Mouse (Mus musculus) neural tube, embryonic 11.5 days (tissue): ENCODE data around the gene Cacnb4. TPM values are rescaled to one million over a fixed set of nuclear protein-coding genes. Genes with fewer than 3 reads are reported as not detected.

ENCODE experiments used
- ATAC-seq: fragments of 200-750 bp; cut with Nextera tagmentation; 2 replicates; pipeline ENCODE4 v1.8.0; 2017; ENCODE audit warnings: moderate number of reproducible peaks, mild to moderate bottlenecking, moderate TSS enrichment, moderate library complexity; ENCODE audit not compliant: insufficient read depth, low FRiP score, low TSS enrichment
- DNase-seq: peaks from one replicate; pipeline ENCODE4 v3.0.0-alpha.2; 2015; ENCODE audit warnings: low spot score
- H3K27ac ChIP-seq: fragments of 300-500 bp; sonication (generic); 2 replicates; pipeline ENCODE4 v1.5.1; 2014; ENCODE audit warnings: low read depth, mild to moderate bottlenecking, low read length
- H3K27me3 ChIP-seq: fragments of 300-500 bp; sonication (generic); 2 replicates; pipeline ENCODE4 v1.6.1; 2014; ENCODE audit warnings: mild to moderate bottlenecking, low read length, mixed read lengths; ENCODE audit not compliant: control insufficient read depth, insufficient read depth
- H3K36me3 ChIP-seq: fragments of 300-500 bp; sonication (generic); 2 replicates; pipeline ENCODE4 v1.6.1; 2014; ENCODE audit warnings: mild to moderate bottlenecking, low read length, moderate library complexity, mixed read lengths; ENCODE audit not compliant: control insufficient read depth, insufficient read depth
- H3K4me1 ChIP-seq: fragments of 300-500 bp; sonication (generic); 2 replicates; pipeline ENCODE4 v1.6.1; 2014; ENCODE audit warnings: low read length, mixed read lengths; ENCODE audit not compliant: control insufficient read depth, insufficient read depth
- H3K4me2 ChIP-seq: fragments of 300-500 bp; sonication (generic); 2 replicates; pipeline ENCODE4 v1.6.1; 2014; ENCODE audit warnings: low read depth, mild to moderate bottlenecking, moderate library complexity
- H3K4me3 ChIP-seq: fragments of 300-500 bp; sonication (generic); 2 replicates; pipeline ENCODE4 v1.5.1; 2014; ENCODE audit warnings: low read depth, low read length
- H3K9ac ChIP-seq: fragments of 300-500 bp; sonication (generic); 2 replicates; pipeline ENCODE4 v1.6.1; 2014; ENCODE audit warnings: mild to moderate bottlenecking, low read length
- H3K9me3 ChIP-seq: fragments of 300-500 bp; sonication (generic); 2 replicates; pipeline ENCODE4 v1.6.1; 2016; ENCODE audit warnings: low read length; ENCODE audit not compliant: control insufficient read depth
- WGBS: fragments of 180-500 bp; shearing (Covaris S2); extraction: QIAGEN DNeasy Blood & Tissue Kit; methylation state at CpG from one replicate; pipeline ENCODE4 v1.1.7; 2014; 5-methylcytosine and 5-hydroxymethylcytosine counted together
- polyA plus RNA-seq: library from polyadenylated mRNA; unstranded; fragments of >200 nt; fragmentation: Nextera tagmentation; extraction: Ambion mirVana; gene quantifications from 2 replicates; pipeline ENCODE4 v1.2.1, GENCODE M21; 2014

Gene Cacnb4
- polyA plus RNA-seq, 1 experiment from 2014 or later = 3.2 TPM

- Histone ChIP-seq H3K4me3 (no peak overlapping the region), H3K9ac (no peak overlapping the region), H3K27me3 (no peaks in the 10 kb centered on the region), H3K9me3 (no peaks in the 10 kb centered on the region), H3K36me3 (no peaks in the 10 kb centered on the region), H3K4me1 (no peaks in the 10 kb centered on the region), H3K4me2 (no peak overlapping the region), H3K27ac (no peak overlapping the region)
- ATAC-seq (no peak), DNase-seq (no peak)
- WGBS = 95% methylated on average over 3 of the region's 3 CpGs
Observed at GRCm38 (mm10) chr2:52504762-52505161, 171.9 kb downstream of the Cacnb4 start.

- no peak overlapping the region for H3K27ac ChIP-seq
- H3K36me3 ChIP-seq = no peaks in the 10 kb centered on the region
- no peaks in the 10 kb centered on the region for H3K4me1 ChIP-seq
- no peaks in the 10 kb centered on the region for H3K27me3 ChIP-seq
- no peak overlapping the region for H3K9ac ChIP-seq
- no peaks in the 10 kb centered on the region for H3K9me3 ChIP-seq
- no peak overlapping the region for H3K4me3 ChIP-seq
- DNase-seq = no peak
- H3K4me2 ChIP-seq = no peak overlapping the region
- WGBS = 71% methylated on average over 6 of the region's 6 CpGs
- no peak for ATAC-seq
Observed at GRCm38 (mm10) chr2:52499849-52500262, 176.8 kb downstream of the Cacnb4 start.

- H3K4me2 ChIP-seq = no peak overlapping the region
- no peak overlapping the region for H3K27ac ChIP-seq
- H3K4me1 ChIP-seq = no peaks in the 10 kb centered on the region
- H3K9ac ChIP-seq = no peak overlapping the region
- no peak for DNase-seq
- no peaks in the 10 kb centered on the region for H3K9me3 ChIP-seq
- H3K4me3 ChIP-seq = no peak overlapping the region
- H3K27me3 ChIP-seq = no peaks in the 10 kb centered on the region
- WGBS = 82% methylated on average over 12 of the region's 12 CpGs
- no peaks in the 10 kb centered on the region for H3K36me3 ChIP-seq
- ATAC-seq = no peak
Observed at GRCm38 (mm10) chr2:52499101-52499537, 177.5 kb downstream of the Cacnb4 start.

GRCm38 (mm10) chr2:52495097-52495694 is 181.4 kb downstream of the Cacnb4 start:
- Histone ChIP-seq H3K27me3 (no peaks in the 10 kb centered on the region), H3K27ac (no peak overlapping the region), H3K36me3 (no peaks in the 10 kb centered on the region), H3K9ac (no peak overlapping the region), H3K4me3 (no peak overlapping the region), H3K4me2 (no peak overlapping the region), H3K9me3 (no peaks in the 10 kb centered on the region), H3K4me1 (no peaks in the 10 kb centered on the region)
- ATAC-seq (no peak), DNase-seq (no peak)
- WGBS = 85% methylated on average over 11 of the region's 11 CpGs

GRCm38 (mm10) chr2:52494274-52494673 is 182.4 kb downstream of the Cacnb4 start:
- Histone ChIP-seq H3K27ac (no peak overlapping the region), H3K36me3 (no peaks in the 10 kb centered on the region), H3K4me3 (no peak overlapping the region), H3K9ac (no peak overlapping the region), H3K4me2 (no peak overlapping the region), H3K4me1 (no peaks in the 10 kb centered on the region), H3K27me3 (no peaks in the 10 kb centered on the region), H3K9me3 (no peaks in the 10 kb centered on the region)
- 76% methylated on average over 8 of the region's 8 CpGs for whole genome bisulfite sequencing
- DNase-seq = no peak
- no peak for ATAC-seq

GRCm38 (mm10) chr2:52492867-52493266 is 183.8 kb downstream of the Cacnb4 start:
- ATAC-seq = no peak
- no peak for DNase-seq

GRCm38 (mm10) chr2:52489840-52490239 is 186.8 kb downstream of the Cacnb4 start:
- 28% methylated on average over 1 of the region's 1 CpGs for WGBS
- no peak for ATAC-seq
- H3K4me1 ChIP-seq = no peaks in the 10 kb centered on the region

More at GRCm38 (mm10) chr2:52492867-52493266, 183.8 kb downstream of the Cacnb4 start:
- H3K4me1 ChIP-seq = no peaks in the 10 kb centered on the region
- WGBS = 71% methylated on average over 13 of the region's 13 CpGs
- H3K4me2 ChIP-seq = no peak overlapping the region
- H3K9me3 ChIP-seq = no peaks in the 10 kb centered on the region
- no peaks in the 10 kb centered on the region for H3K27me3 ChIP-seq
- H3K36me3 ChIP-seq = no peaks in the 10 kb centered on the region
- H3K9ac ChIP-seq = no peak overlapping the region
- no peak overlapping the region for H3K27ac ChIP-seq
- H3K4me3 ChIP-seq = no peak overlapping the region

GRCm38 (mm10) chr2:52483496-52483895 is 193.1 kb downstream of the Cacnb4 start:
- ATAC-seq (no peak), DNase-seq (no peak)
- no peak overlapping the region for H3K4me3 ChIP-seq
- 93% methylated on average over 5 of the region's 5 CpGs for WGBS
- H3K27me3 ChIP-seq = no peaks in the 10 kb centered on the region
- H3K27ac ChIP-seq = no peak overlapping the region
- no peak overlapping the region for H3K4me2 ChIP-seq
- H3K9me3 ChIP-seq = no peaks in the 10 kb centered on the region
- no peaks in the 10 kb centered on the region for H3K36me3 ChIP-seq
- no peak overlapping the region for H3K9ac ChIP-seq
- no peaks in the 10 kb centered on the region for H3K4me1 ChIP-seq

More at GRCm38 (mm10) chr2:52489840-52490239, 186.8 kb downstream of the Cacnb4 start:
- H3K27me3 ChIP-seq = no peaks in the 10 kb centered on the region
- H3K9me3 ChIP-seq = no peaks in the 10 kb centered on the region
- H3K27ac ChIP-seq = no peak overlapping the region
- H3K4me2 ChIP-seq = no peak overlapping the region
- H3K9ac ChIP-seq = no peak overlapping the region
- no peaks in the 10 kb centered on the region for H3K36me3 ChIP-seq
- no peak overlapping the region for H3K4me3 ChIP-seq
- no peak for DNase-seq

- Histone ChIP-seq H3K9ac (no peak overlapping the region), H3K4me3 (no peak overlapping the region), H3K27ac (no peak overlapping the region), H3K36me3 (no peaks in the 10 kb centered on the region), H3K9me3 (no peaks in the 10 kb centered on the region), H3K4me2 (no peak overlapping the region), H3K4me1 (no peaks in the 10 kb centered on the region), H3K27me3 (no peaks in the 10 kb centered on the region)
- no peak for ATAC-seq
- WGBS = 84% methylated on average over 8 of the region's 8 CpGs
- no peak for DNase-seq
Observed at GRCm38 (mm10) chr2:52480476-52480875, 196.2 kb downstream of the Cacnb4 start.
